Mouse (Mus musculus) G1E (cell line): ENCODE results near the gene Lbh.

Experiments
- CTCF ChIP-seq: IDR thresholded peaks from 2 replicates; pipeline ENCODE4 v1.5.1; 2012; ENCODE audit warnings: low read depth, low read length, inconsistent platforms, mixed read lengths
- GATA1 ChIP-seq: IDR thresholded peaks from 2 replicates; pipeline ENCODE4 v1.6.1; 2012; ENCODE audit warnings: borderline replicate concordance, low read length, inconsistent platforms, mixed read lengths
- TAL1 ChIP-seq: conservative IDR thresholded peaks from 2 replicates; pipeline ENCODE4 v1.6.1; 2012; ENCODE audit warnings: low read depth, low read length, inconsistent platforms, mixed read lengths

GRCm38 (mm10) chr17:72908561-72908960 is 9.5 kb upstream of the Lbh start:
- TF ChIP-seq CTCF (no peak), TAL1 (no peak), GATA1 (no peak)
